ENCODE assay signal across 9 mouse cellular contexts in genomic region chr2:68349593-68350383, GRCm38 (mm10).
DNase-seq lines count a peak whose midpoint lies in the region; ATAC-seq and TF ChIP-seq lines count a peak whose summit lies in the region.
"Had no signal": no experiment of that assay in that cellular context is flagged by ENCODE, and none has a peak within 500 bp of the region (broad histone marks: within the 10 kb centered on the region; RNA-seq: fewer than 3 reads in every experiment).

No protein-coding gene starts in this region.

- H3K27me3 ChIP-seq in embryonic facial prominence, embryonic 12.5 days: no peaks in the 10 kb centered on the region
- H3K27me3 ChIP-seq in neural tube, embryonic 15.5 days (replicated peaks): no peaks in the 10 kb centered on the region
- H3K27me3 ChIP-seq in thymus, adult 2 months (ENCODE audit: control insufficient read depth, insufficient read depth, low read length): no peaks in the 10 kb centered on the region
- H3K27me3 ChIP-seq: embryonic facial prominence, embryonic 15.5 days had no signal

- TF ChIP-seq CTCF in thymus, adult 2 months (IDR thresholded peaks at IDR 0.05; ENCODE audit: borderline replicate concordance, control insufficient read depth, extremely low read depth, insufficient read depth, low read length, poor library complexity): peak; percentile 61; the same call in 1 of the 2 replicates

- intact Hi-C loops in heart, postnatal 36 days (cut with DNase I): loop anchor here (2.0 to 10.0 kb wide), 4 partner anchors 129 to 1385 kb away; no protein-coding TSS in a partner anchor

- H3K9ac ChIP-seq in embryonic facial prominence, embryonic 12.5 days: no peak overlapping the region
- no peak overlapping the region for H3K9ac ChIP-seq in neural tube, embryonic 15.5 days (replicated peaks)
- H3K9ac ChIP-seq: embryonic facial prominence, embryonic 15.5 days had no signal

- no peak overlapping the region for H3K4me2 ChIP-seq in embryonic facial prominence, embryonic 12.5 days (replicated peaks)
- no peak overlapping the region for H3K4me2 ChIP-seq in neural tube, embryonic 15.5 days
- H3K4me2 ChIP-seq: embryonic facial prominence, embryonic 15.5 days had no signal

- no peaks in the 10 kb centered on the region for H3K4me1 ChIP-seq in embryonic facial prominence, embryonic 12.5 days
- H3K4me1 ChIP-seq in neural tube, embryonic 15.5 days: peaks cover 3% of the 10 kb centered on the region; the same call in 1 of the 2 replicates
- no peaks in the 10 kb centered on the region; the same call in 1 of the 2 replicates for H3K4me1 ChIP-seq in thymus, adult 2 months (replicated peaks; ENCODE audit: control insufficient read depth, insufficient read depth, low read length)

- no peak overlapping the region for H3K27ac ChIP-seq in embryonic facial prominence, embryonic 12.5 days
- H3K27ac ChIP-seq in neural tube, embryonic 15.5 days (replicated peaks): no peak overlapping the region
- H3K27ac ChIP-seq in thymus, adult 2 months (ENCODE audit: control insufficient read depth, insufficient read depth, low read length): no peak overlapping the region
- H3K27ac ChIP-seq: embryonic facial prominence, embryonic 15.5 days had no signal

- 52% methylated on average over 24 of the region's 24 CpGs for WGBS in embryonic facial prominence, embryonic 12.5 days
- 59% methylated on average over 24 of the region's 24 CpGs for WGBS in large intestine, adult 2 months
- WGBS in neural tube, embryonic 15.5 days: 58% methylated on average over 24 of the region's 24 CpGs
- WGBS in thymus, adult 2 months: 50% methylated on average over 24 of the region's 24 CpGs

- H3K36me3 ChIP-seq in embryonic facial prominence, embryonic 12.5 days: no peaks in the 10 kb centered on the region
- peaks cover 5% of the 10 kb centered on the region; the same call in 1 of the 2 replicates for H3K36me3 ChIP-seq in neural tube, embryonic 15.5 days
- no peaks in the 10 kb centered on the region for H3K36me3 ChIP-seq in thymus, adult 2 months (ENCODE audit: control insufficient read depth, insufficient read depth, low read length)
- H3K36me3 ChIP-seq: embryonic facial prominence, embryonic 15.5 days had no signal

- DNase-seq in CD4-positive, CD25-positive, alpha-beta regulatory T cell, adult 2 months (ENCODE audit: low read depth, low spot score): peak; percentile 81
- peak; percentile 49 to 61 for DNase-seq in adrenal gland, postnatal 4 days (ENCODE audit: low spot score in 2 of 2)
- peak; percentile 73 to 80 for DNase-seq in heart, postnatal 36 days
- DNase-seq in large intestine, adult 2 months (ENCODE audit: low read depth, low spot score): peak; percentile 25
- peak; percentile 40 to 66 for DNase-seq in lung, adult 18-20 months
- peak; percentile 70 for DNase-seq in thymus, adult 2 months

- no peaks in the 10 kb centered on the region for H3K9me3 ChIP-seq in embryonic facial prominence, embryonic 12.5 days
- H3K9me3 ChIP-seq in neural tube, embryonic 15.5 days (replicated peaks): no peaks in the 10 kb centered on the region
- H3K9me3 ChIP-seq: embryonic facial prominence, embryonic 15.5 days had no signal

- peak; percentile 49; the same call in 1 of the 2 replicates for ATAC-seq in embryonic facial prominence, embryonic 12.5 days (ENCODE audit: insufficient number of reproducible peaks, insufficient read depth, low FRiP score, low TSS enrichment)
- peak; percentile 56; the same call in 1 of the 2 replicates for ATAC-seq in neural tube, embryonic 15.5 days (ENCODE audit: low FRiP score)

- no peak overlapping the region for H3K4me3 ChIP-seq in embryonic facial prominence, embryonic 12.5 days
- no peak overlapping the region for H3K4me3 ChIP-seq in neural tube, embryonic 15.5 days (replicated peaks)
- no peak overlapping the region for H3K4me3 ChIP-seq in thymus, adult 2 months (ENCODE audit: control insufficient read depth, insufficient read depth, low read length)
- H3K4me3 ChIP-seq: embryonic facial prominence, embryonic 15.5 days had no signal

- TF ChIP-seq POLR2A in thymus, adult 2 months (IDR thresholded peaks at IDR 0.05; ENCODE audit: control insufficient read depth, extremely low read depth, insufficient read depth, low read length, poor library complexity): no peak

Comparison
In these comparisons a context has a peak if more than half of its experiments do, and no peak if none do; other contexts are left out.
1. DNase-seq: peak in every context shown above with its lines; median percentile 81 in CD4-positive, CD25-positive, alpha-beta regulatory T cell, adult 2 months; 76 in heart, postnatal 36 days; 70 in thymus, adult 2 months; 55 in adrenal gland, postnatal 4 days; 53 in lung, adult 18-20 months; 25 in large intestine, adult 2 months.